Mouse (Mus musculus): ENCODE results near the gene Cabp2.

DNA sequence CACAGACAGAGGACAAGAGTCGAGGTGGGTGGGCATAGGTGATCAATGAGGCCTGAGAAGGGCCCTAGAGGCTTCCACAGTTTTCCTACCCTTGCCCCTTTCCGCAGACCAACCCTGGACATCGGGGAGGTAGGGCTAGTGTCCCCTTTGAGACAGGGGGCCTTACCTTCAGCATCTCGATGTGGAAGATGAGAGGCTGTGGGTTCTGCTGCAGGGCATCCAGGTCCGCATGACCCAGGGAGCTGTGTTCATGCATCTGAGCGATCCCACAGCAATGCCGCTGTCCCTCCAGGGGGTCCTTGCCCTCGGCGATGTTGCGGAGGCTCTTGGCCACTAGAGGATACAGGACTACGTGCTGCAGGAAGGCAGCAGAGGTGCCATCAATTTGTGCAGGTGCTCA is 34.4 kb downstream of the Cabp2 start:
- no peak for TF ChIP-seq CTCF (IDR thresholded peaks at IDR 0.05; ENCODE audit: low read depth, low read length)
- no peak for TF ChIP-seq POLR2A (IDR thresholded peaks at IDR 0.05; ENCODE audit: borderline replicate concordance, low read depth, low read length)
